ENCODE assay signal across 8 mouse cellular contexts in the genomic region with DNA sequence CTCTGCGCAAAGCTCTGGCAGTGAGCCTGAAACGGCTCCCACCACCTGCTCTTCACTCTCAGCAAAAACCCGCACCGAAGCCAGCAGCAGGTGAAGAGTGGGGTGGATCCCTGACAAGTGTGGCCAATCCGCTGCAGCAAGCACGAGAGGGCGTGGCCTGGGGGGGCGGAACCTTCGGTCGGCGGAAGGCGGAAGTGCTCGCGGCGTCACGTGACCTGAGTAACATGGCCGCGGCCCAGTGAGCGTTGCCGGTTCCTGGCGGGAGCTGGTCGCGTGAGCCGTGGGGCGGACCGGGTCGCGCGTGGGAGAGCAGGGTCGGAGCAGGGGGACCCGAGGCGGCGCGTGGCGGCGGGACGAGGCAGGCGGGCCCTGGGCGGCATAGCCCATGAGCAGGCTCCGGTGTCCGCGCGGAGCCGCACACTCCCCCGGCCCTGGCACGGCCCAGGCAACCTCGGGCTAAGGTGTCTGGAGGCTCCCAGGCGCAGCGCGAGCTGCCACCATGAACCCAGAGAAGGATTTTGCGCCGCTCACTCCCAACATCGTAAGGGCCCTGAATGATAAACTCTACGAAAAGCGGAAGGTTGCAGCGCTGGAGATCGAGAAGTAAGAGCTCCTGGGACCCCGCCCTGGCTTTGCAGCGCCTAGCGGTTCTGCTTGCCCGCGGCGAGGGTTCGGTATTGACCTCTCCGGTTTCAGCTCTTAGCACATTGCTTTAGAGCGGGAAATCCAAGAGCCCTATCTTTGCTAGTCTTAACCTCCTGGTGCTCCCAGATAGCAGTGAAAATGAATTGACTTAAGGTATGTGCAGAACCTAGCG. TPM values are rescaled to one million over a fixed set of nuclear protein-coding genes. Genes with fewer than 3 reads are reported as not detected.
DNase-seq lines count a peak whose midpoint lies in the region; ATAC-seq and TF ChIP-seq lines count a peak whose summit lies in the region.

Gene Vac14, plus strand, starts transcription at position 195 of the 817 bp plus-strand sequence.

- H3K4me2 ChIP-seq in heart, embryonic 15.5 days = peak within 1 kb of the TSS; percentile 91
- peak within 1 kb of the TSS; percentile 77 for H3K4me2 ChIP-seq in liver, embryonic 14.5 days (ENCODE audit: low read depth)
- H3K4me2 ChIP-seq in neural tube, embryonic 11.5 days (ENCODE audit: low read depth) = peak within 1 kb of the TSS; percentile 83
- peak within 1 kb of the TSS; percentile 82 for H3K4me2 ChIP-seq in stomach, postnatal 0 days (replicated peaks; ENCODE audit: low read depth)

- H3K9me3 ChIP-seq in forebrain, embryonic 10.5 days = no peaks in the 10 kb centered on the region
- H3K9me3 ChIP-seq in heart, embryonic 15.5 days (replicated peaks) = no peaks in the 10 kb centered on the region
- no peaks in the 10 kb centered on the region for H3K9me3 ChIP-seq in liver, embryonic 14.5 days (ENCODE audit: control insufficient read depth, low read length)
- H3K9me3 ChIP-seq in neural tube, embryonic 11.5 days (ENCODE audit: control insufficient read depth, low read length) = no peaks in the 10 kb centered on the region
- no peaks in the 10 kb centered on the region for H3K9me3 ChIP-seq in stomach, postnatal 0 days (ENCODE audit: control insufficient read depth, low read length)

- H3K4me1 ChIP-seq in forebrain, embryonic 10.5 days = peaks cover 32% of the 10 kb centered on the region
- peaks cover 17% of the 10 kb centered on the region for H3K4me1 ChIP-seq in heart, embryonic 15.5 days (replicated peaks)
- H3K4me1 ChIP-seq in liver, embryonic 14.5 days (replicated peaks; ENCODE audit: control insufficient read depth in 2 of 2, insufficient read depth in 2 of 2, low read length in 1 of 2) = peaks cover 8 to 13% of the 10 kb centered on the region in 2 experiments
- H3K4me1 ChIP-seq in neural tube, embryonic 11.5 days (ENCODE audit: control insufficient read depth, insufficient read depth, low read length) = peaks cover 9% of the 10 kb centered on the region
- 0 out of 2 replicates have a peak, but pooled peaks cover 3% of the 10 kb centered on the region for H3K4me1 ChIP-seq in stomach, postnatal 0 days (replicated peaks; ENCODE audit: control insufficient read depth, insufficient read depth)

- peak within 1 kb of the TSS; percentile 88 for H3K27ac ChIP-seq in forebrain, embryonic 10.5 days
- H3K27ac ChIP-seq in heart, embryonic 15.5 days = no peak within 1 kb of the TSS
- H3K27ac ChIP-seq in liver, embryonic 14.5 days = peak within 1 kb of the TSS; percentile 12
- H3K27ac ChIP-seq in neural tube, embryonic 11.5 days (ENCODE audit: low read depth, low read length) = no peak within 1 kb of the TSS
- no peak within 1 kb of the TSS; the same call in 1 of the 2 replicates for H3K27ac ChIP-seq in stomach, postnatal 0 days (replicated peaks)

- DNase-seq in CD8-positive naive resting alpha-beta T cell, adult 2 months (ENCODE audit: low read depth in 2 of 2, low spot score in 2 of 2) = peak; percentile 97 to 99
- peak; percentile 95 for DNase-seq in c-Kit-positive CD71-negative TER-119-negative erythroid progenitor cells, embryonic 14.5 days (ENCODE audit: low read depth)
- peak; percentile 98 for DNase-seq in forebrain, embryonic 10.5 days (ENCODE audit: extremely low spot score, low spot score)
- peak; percentile 99 for DNase-seq in kidney, postnatal 25 days
- DNase-seq in liver, embryonic 14.5 days (ENCODE audit: low read depth in 3 of 3, low spot score in 3 of 3) = peak; percentile 90 to 91 (median 90)
- DNase-seq in neural tube, embryonic 11.5 days (ENCODE audit: low spot score) = peak; percentile 97
- peak; percentile 99 for DNase-seq in stomach, postnatal 0 days (ENCODE audit: low spot score)

- peak; percentile 93 for ATAC-seq in heart, embryonic 15.5 days (replicated peaks; ENCODE audit: insufficient number of reproducible peaks, insufficient read depth, low FRiP score, low read depth)
- ATAC-seq in liver, embryonic 14.5 days (ENCODE audit: insufficient read depth) = peak; percentile 92
- ATAC-seq in neural tube, embryonic 11.5 days (ENCODE audit: insufficient read depth, low FRiP score, low TSS enrichment) = peak; percentile 96
- peak; percentile 97 for ATAC-seq in stomach, postnatal 0 days (ENCODE audit: low FRiP score, low TSS enrichment)

- H3K9ac ChIP-seq in heart, embryonic 15.5 days = peak within 1 kb of the TSS; percentile 70
- H3K9ac ChIP-seq in liver, embryonic 14.5 days (replicated peaks) = peak within 1 kb of the TSS; percentile 75
- H3K9ac ChIP-seq in neural tube, embryonic 11.5 days (ENCODE audit: low read length) = peak within 1 kb of the TSS; percentile 63
- H3K9ac ChIP-seq in stomach, postnatal 0 days (ENCODE audit: low read length) = peak within 1 kb of the TSS; percentile 80

- peaks cover 8% of the 10 kb centered on the region; the same call in 1 of the 2 replicates for H3K27me3 ChIP-seq in forebrain, embryonic 10.5 days (ENCODE audit: poor library complexity, severe bottlenecking)
- H3K27me3 ChIP-seq in heart, embryonic 15.5 days = peaks cover 15% of the 10 kb centered on the region
- no peaks in the 10 kb centered on the region for H3K27me3 ChIP-seq in liver, embryonic 14.5 days (ENCODE audit: control insufficient read depth, insufficient read depth, low read length)
- H3K27me3 ChIP-seq in neural tube, embryonic 11.5 days (ENCODE audit: control insufficient read depth, insufficient read depth, low read length) = no peaks in the 10 kb centered on the region
- H3K27me3 ChIP-seq in stomach, postnatal 0 days (ENCODE audit: control insufficient read depth, insufficient read depth, low read length) = no peaks in the 10 kb centered on the region

- TF ChIP-seq CTCF in liver, embryonic 14.5 days (IDR thresholded peaks at IDR 0.05; ENCODE audit: low read depth) = no peak
- no peak; the same call in 1 of the 2 replicates for TF ChIP-seq CTCF in stomach, postnatal 0 days (IDR thresholded peaks at IDR 0.05; ENCODE audit: low read depth)

- peak within 1 kb of the TSS; percentile 97 for H3K4me3 ChIP-seq in forebrain, embryonic 10.5 days
- H3K4me3 ChIP-seq in heart, embryonic 15.5 days = peak within 1 kb of the TSS; percentile 83
- H3K4me3 ChIP-seq in liver, embryonic 14.5 days (ENCODE audit: insufficient read depth in 1 of 2, low read depth in 2 of 2, low read length in 2 of 2) = peak within 1 kb of the TSS; percentile 85 to 87
- H3K4me3 ChIP-seq in neural tube, embryonic 11.5 days (ENCODE audit: low read depth, low read length) = peak within 1 kb of the TSS; percentile 87
- peak within 1 kb of the TSS; percentile 88 for H3K4me3 ChIP-seq in stomach, postnatal 0 days (ENCODE audit: low read depth, low read length)

- no peaks in the 10 kb centered on the region for H3K36me3 ChIP-seq in forebrain, embryonic 10.5 days (replicated peaks)
- H3K36me3 ChIP-seq in heart, embryonic 15.5 days = no peaks in the 10 kb centered on the region
- H3K36me3 ChIP-seq in liver, embryonic 14.5 days (replicated peaks; ENCODE audit: control insufficient read depth, insufficient read depth, low read depth) = no peaks in the 10 kb centered on the region
- H3K36me3 ChIP-seq in neural tube, embryonic 11.5 days (ENCODE audit: control insufficient read depth, insufficient read depth, low read length) = no peaks in the 10 kb centered on the region
- no peaks in the 10 kb centered on the region for H3K36me3 ChIP-seq in stomach, postnatal 0 days (ENCODE audit: control insufficient read depth, insufficient read depth, low read length)

- under 1% methylated on average over 67 of the region's 67 CpGs for WGBS in forebrain, embryonic 10.5 days
- under 1% methylated on average over 67 of the region's 67 CpGs for WGBS in heart, embryonic 15.5 days
- under 1% methylated on average over 64 of the region's 67 CpGs for WGBS in liver, embryonic 14.5 days (ENCODE audit: insufficient replicate concordance)
- under 1% methylated on average over 67 of the region's 67 CpGs for WGBS in neural tube, embryonic 11.5 days
- under 1% methylated on average over 61 of the region's 67 CpGs for WGBS in stomach, postnatal 0 days

- no peak for TF ChIP-seq EP300 in liver, embryonic 14.5 days (IDR thresholded peaks at IDR 0.05; ENCODE audit: low read depth)
- TF ChIP-seq EP300 in stomach, postnatal 0 days (optimal IDR thresholded peaks at IDR 0.05) = no peak

RNA-seq across cellular contexts. Expression of gene Vac14, which starts in this region (rescaled TPM):
- polyA plus RNA-seq in forebrain, embryonic 10.5 days (2016; fragmentation: Nextera tagmentation; extraction: Ambion mirVana) = 27.7 and 29.9 TPM in 2 replicates
- polyA plus RNA-seq in heart, embryonic 15.5 days (2015; fragmentation: Nextera tagmentation; extraction: Ambion mirVana) = 12.6 and 17.5 TPM in 2 replicates
- polyA plus RNA-seq in liver, embryonic 14.5 days (2012; rRNA removed) = 13.4 and 14.8 TPM in 2 replicates
- polyA plus RNA-seq in liver, embryonic 14.5 days (2014; fragmentation: Nextera tagmentation; extraction: Ambion mirVana) = 11.2 and 14.6 TPM in 2 replicates
- polyA plus RNA-seq in neural tube, embryonic 11.5 days (2014; fragmentation: Nextera tagmentation; extraction: Ambion mirVana) = 30.8 and 35.5 TPM in 2 replicates
- polyA plus RNA-seq in stomach, postnatal 0 days (2015; fragmentation: Nextera tagmentation; extraction: Ambion mirVana) = 7.7 and 9.5 TPM in 2 replicates

Comparison
In these comparisons a context has a peak if more than half of its experiments do, and no peak if none do; other contexts are left out.
1. H3K27ac ChIP-seq: peak in forebrain, embryonic 10.5 days (single experiment) and liver, embryonic 14.5 days (single experiment); none in heart, embryonic 15.5 days (single experiment), neural tube, embryonic 11.5 days (single experiment) and stomach, postnatal 0 days (single experiment).
2. Peak in every context shown above with its lines, with median percentiles within 50 percentile points of each other: DNase-seq, H3K4me3 ChIP-seq, ATAC-seq, H3K4me2 ChIP-seq and H3K9ac ChIP-seq.